Mouse (Mus musculus) G1E (cell line): Measurements from ENCODE around the gene Apc2.

ENCODE experiments used
- CTCF ChIP-seq: IDR thresholded peaks from 2 replicates; pipeline ENCODE4 v1.5.1; 2012; ENCODE audit warnings: low read depth, low read length, inconsistent platforms, mixed read lengths
- GATA1 ChIP-seq: IDR thresholded peaks from 2 replicates; pipeline ENCODE4 v1.6.1; 2012; ENCODE audit warnings: borderline replicate concordance, low read length, inconsistent platforms, mixed read lengths
- GATA2 ChIP-seq: IDR thresholded peaks from 2 replicates; pipeline ENCODE4 v1.6.1; 2012; ENCODE audit warnings: low read depth, low read length, inconsistent platforms, borderline replicate concordance
- POLR2AphosphoS5 ChIP-seq: IDR thresholded peaks from 2 replicates; pipeline ENCODE4 v1.6.1; 2012; ENCODE audit warnings: low read depth, low read length, inconsistent platforms; ENCODE audit not compliant: insufficient replicate concordance
- TAL1 ChIP-seq: conservative IDR thresholded peaks from 2 replicates; pipeline ENCODE4 v1.6.1; 2012; ENCODE audit warnings: low read depth, low read length, inconsistent platforms, mixed read lengths

DNA sequence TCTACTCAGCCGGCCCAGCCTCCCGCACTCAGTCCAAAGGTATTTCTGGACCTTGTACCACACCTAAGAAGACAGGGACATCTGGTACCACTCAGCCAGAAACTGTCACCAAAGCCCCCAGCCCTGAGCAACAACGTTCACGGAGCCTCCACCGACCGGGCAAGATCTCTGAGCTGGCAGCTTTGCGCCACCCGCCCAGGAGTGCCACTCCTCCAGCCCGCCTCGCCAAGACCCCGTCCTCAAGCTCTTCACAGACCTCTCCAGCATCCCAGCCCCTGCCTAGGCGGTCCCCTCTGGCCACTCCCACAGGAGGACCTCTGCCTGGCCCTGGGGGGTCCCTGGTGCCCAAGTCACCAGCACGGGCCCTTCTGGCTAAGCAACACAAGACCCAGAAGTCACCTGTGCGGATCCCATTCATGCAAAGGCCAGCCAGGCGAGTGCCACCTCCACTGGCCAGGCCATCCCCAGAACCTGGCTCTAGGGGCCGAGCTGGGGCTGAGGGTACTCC, 18.8 kb downstream of the Apc2 start:
- no peak for TF ChIP-seq GATA1
- no peak for TF ChIP-seq CTCF
- no peak for TF ChIP-seq TAL1
- no peak for TF ChIP-seq POLR2AphosphoS5
- no peak for TF ChIP-seq GATA2
